Mouse (Mus musculus) heart, postnatal 36 days (tissue): ENCODE data around the gene Siglech. TPM values are rescaled to one million over a fixed set of nuclear protein-coding genes. Genes with fewer than 3 reads are reported as not detected.

Experiments used
- total RNA-seq, 2 experiments: library from RNA; stranded (reverse); gene quantifications; 2 replicates each; pipeline ENCODE4 v1.2.3; 2021

Gene Siglech
- total RNA-seq, 2 experiments from 2014 or later, result 0.25 to 0.41 TPM

Other genes with a start within 250 kb of the Siglech start
- gene Tubgcp5, start 26.0 kb downstream of the Siglech start, total RNA-seq, result 10 to 100 TPM in 1 of 2 experiments, 1 to 10 TPM in 1; 10.0 to 10.7 TPM
- gene Cyfip1, start 73.6 kb downstream of the Siglech start, total RNA-seq, result 10 to 100 TPM; 39.0 to 42.1 TPM
- 10 to 100 TPM; 41.2 to 48.9 TPM for gene Nipa2, start 194.3 kb downstream of the Siglech start, total RNA-seq